Mouse (Mus musculus) embryonic stem cell, embryonic (primary cell): ENCODE results near the gene Enpep.

ENCODE experiments used
- CTCF ChIA-PET, 4 experiments: fragments of 300-600 bp in 2 of 4; fragments of 350-600 bp in 2 of 4; sonication (Branson Sonifier 250); formaldehyde crosslinking; loops; one replicate each; lab custom pipeline; 2022; ENCODE audit warnings: inconsistent platforms in 2 of 4; lab: Charles Lee
- POLR2A ChIA-PET, 4 experiments: fragments of 300-600 bp in 2 of 4; fragments of 350-600 bp in 2 of 4; sonication (Branson Sonifier 250); formaldehyde crosslinking; loops; one replicate each; lab custom pipeline; 2022; ENCODE audit warnings: antibody characterized with exemption in 4 of 4, inconsistent platforms in 1 of 4; lab: Charles Lee

Enpep gene

DNA sequence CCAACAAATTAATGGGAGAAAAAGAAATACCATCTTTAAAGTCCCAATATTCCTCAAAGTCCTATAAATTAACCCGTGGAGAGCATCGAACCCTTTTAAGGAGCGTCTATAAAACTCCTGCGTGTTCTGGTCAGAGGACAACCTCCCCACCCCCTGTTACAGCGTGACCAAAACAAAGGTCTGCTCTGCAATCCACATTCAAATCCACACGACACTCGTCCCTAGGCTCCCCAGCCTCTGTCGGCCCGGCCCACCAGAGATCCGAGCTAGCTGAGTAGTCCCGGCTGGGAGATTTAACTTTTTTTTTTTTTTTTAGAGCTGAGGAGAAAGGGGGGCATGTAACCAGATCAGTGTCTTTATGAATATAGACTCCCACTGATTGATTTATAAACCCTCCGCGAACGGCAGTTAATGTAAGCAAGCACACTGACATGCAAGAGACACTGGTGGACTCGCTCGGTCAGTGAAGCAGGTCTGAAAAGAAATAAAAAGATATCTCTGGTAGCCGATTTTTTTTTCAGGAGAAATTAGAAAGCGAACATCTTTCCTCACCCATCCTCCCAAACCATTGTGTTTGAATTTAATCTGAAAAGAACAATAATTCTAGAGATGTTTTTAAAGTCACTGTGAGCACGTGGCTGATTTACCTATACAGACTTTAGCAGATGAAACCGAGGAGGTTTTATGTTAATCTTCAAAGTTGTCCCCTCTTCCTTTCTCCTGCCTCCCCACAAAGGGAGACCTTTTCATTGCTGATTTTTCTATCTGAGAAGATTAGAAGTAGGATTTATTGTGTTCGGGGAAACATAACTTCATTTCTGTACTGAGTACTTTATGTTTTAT lies 109.9 kb downstream of the Enpep start:
- ChIA-PET CTCF (no interaction called here), POLR2A (interaction anchor here in 2 of 4 experiments (0.6 to 3.8 kb wide), 9 partner anchors 8 to 581 kb away, joined by 3 to 29 read pairs (median 3); no protein-coding TSS in a partner anchor)

DNA sequence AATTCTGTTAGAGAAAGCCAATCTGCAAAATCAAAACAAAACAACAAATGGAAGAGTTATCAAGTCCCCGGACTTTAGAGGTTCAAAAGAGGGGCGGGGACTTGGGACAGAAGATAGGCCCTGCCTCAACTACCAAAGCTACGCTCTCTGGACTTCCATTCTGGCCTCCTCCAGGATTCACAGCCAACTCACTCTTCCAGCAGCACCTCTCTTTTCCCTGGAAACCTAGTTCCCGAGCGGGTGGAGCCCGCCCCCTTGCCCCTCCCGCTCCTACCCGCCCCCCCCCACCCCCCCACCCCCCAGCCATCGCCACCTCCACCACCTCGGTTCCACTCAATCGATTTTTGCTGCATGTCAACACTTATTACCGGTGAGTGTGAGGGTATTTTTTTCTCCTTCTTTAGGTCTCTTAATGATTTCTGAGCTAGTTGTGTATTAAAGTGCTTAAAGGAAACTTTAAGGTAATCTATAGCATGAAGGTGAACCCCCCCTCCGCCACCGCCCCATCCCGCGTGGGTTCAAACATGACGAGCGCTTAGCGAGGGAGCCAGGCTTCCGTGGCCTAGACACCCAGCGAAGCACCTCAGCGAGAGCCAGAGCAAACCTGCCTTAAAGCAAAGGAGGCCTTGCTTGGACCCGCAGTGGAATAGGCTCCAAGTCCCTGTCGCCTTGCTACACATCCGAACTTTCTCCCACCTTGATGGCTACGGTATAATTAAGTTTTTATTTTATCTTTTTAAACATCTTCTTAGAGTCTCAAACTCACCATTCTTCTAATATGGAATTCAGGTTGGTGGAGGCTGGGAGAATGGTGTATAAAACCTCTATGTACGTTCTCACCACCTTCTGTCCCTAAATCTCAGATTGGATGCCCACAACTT lies 110.9 kb downstream of the Enpep start:
- ChIA-PET POLR2A (interaction anchor here in 1 of 4 experiments (1.1 to 1.8 kb wide), 2 partner anchors 17 to 18 kb away, joined by 3 to 15 read pairs; no protein-coding TSS in a partner anchor), CTCF (interaction anchor here in 2 of 4 experiments (0.7 to 1.0 kb wide), 2 partner anchors 14 to 26 kb away, joined by 3 read pairs; no protein-coding TSS in a partner anchor)

DNA sequence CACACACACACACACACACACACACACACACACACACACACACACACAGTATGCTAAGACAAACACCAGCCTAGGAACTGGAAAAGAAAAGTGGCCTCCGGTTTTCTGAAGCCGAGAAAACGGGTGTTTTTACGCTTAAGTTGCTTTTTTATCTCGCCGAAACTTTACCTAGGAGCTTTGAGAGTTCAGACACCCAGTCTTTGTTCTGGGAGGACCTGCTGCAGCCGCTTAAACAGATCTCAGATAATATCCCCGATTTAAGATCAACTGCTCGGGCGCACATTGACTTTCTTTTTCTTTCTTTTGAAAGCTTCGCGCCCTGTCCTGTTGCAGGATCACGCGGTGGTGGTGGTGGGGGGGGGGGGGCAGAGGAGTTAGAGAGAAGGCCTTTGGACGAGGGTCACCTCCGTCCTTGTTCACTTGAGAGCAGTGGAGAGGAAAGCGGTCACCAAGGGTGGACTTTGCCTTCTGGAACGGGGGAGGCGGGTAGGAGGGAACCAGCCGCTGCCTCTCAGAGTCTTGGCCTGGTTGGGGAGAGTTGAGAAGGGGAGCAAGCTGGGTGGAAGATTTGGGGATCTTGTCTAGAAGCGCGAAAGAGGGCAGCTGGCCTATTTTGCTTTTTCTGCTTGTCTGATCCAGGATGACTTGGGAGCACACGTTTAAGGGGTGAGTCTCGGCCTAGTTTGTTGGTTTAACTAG lies 111.7 kb downstream of the Enpep start:
- POLR2A ChIA-PET, result interaction anchor here in 2 of 4 experiments (0.6 to 1.8 kb wide), 8 partner anchors 9 to 1491 kb away, joined by 3 to 15 read pairs (median 4); no protein-coding TSS in a partner anchor
- CTCF ChIA-PET, result interaction anchor here in 3 of 4 experiments (0.6 to 1.0 kb wide), 4 partner anchors 14 to 1028 kb away, joined by 3 read pairs; no protein-coding TSS in a partner anchor

DNA sequence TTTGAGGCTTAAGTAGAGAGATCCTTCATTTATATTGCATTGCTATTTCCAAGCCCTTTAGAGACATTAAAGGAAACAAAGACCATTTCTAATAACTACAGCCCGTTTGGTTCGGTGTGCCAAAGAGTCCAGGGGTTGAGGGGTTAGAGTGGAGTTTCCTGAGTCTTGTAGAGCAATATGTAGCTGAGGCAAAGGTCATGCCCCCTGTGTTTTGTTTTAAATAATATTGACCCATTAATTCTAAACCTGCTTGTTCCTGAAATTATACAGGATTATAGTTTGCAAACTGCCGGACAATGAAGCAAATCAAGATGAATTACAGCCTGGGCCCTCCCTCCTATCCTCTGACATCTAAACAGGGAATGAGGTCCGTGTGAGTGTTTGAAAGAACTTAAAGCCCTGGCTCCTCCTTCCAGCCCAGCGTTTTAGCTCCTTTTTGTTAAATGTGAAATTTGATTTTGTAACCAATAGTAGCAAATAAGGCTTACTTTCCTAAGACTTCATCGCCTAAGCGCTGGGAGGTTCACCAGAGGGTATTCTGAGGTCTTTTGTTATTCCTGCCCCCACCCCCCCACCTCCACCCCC lies 112.3 kb downstream of the Enpep start:
- ChIA-PET CTCF (interaction anchor here in 2 of 4 experiments (0.7 to 1.0 kb wide), 2 partner anchors 13 to 1027 kb away, joined by 3 read pairs; no protein-coding TSS in a partner anchor), POLR2A (interaction anchor here in 2 of 4 experiments (0.6 to 1.8 kb wide), 7 partner anchors 9 to 1491 kb away, joined by 3 to 15 read pairs (median 4); no protein-coding TSS in a partner anchor)
